Mouse (Mus musculus): Measurements from ENCODE around the gene Msmp.
"Not testable (repeated sequence)": the region's sequence is repeated elsewhere in the genome, so short reads cannot be mapped to it uniquely, and the experiment has no call there.

GRCm38 (mm10) chr4:43551854-43552253 lies 32.4 kb downstream of the Msmp start:
- not testable (repeated sequence) for TF ChIP-seq CTCF (IDR thresholded peaks at IDR 0.05; ENCODE audit: low read depth, low read length); POLR2A (IDR thresholded peaks at IDR 0.05; ENCODE audit: borderline replicate concordance, low read depth, low read length)
